Mouse (Mus musculus) kidney, postnatal 0 days (tissue): ENCODE measurements around the gene Ccp110. TPM values are rescaled to one million over a fixed set of nuclear protein-coding genes. Genes with fewer than 3 reads are reported as not detected.

Experiments used
- ATAC-seq: fragments of 200-750 bp; cut with Nextera tagmentation; replicated peaks from 2 replicates; pipeline ENCODE4 v1.8.0; 2017; ENCODE audit warnings: low read depth, moderate number of reproducible peaks, moderate TSS enrichment, moderate library complexity; ENCODE audit not compliant: low FRiP score
- DNase-seq: peaks from one replicate; pipeline ENCODE4 v3.0.0-alpha.2; 2016; ENCODE audit warnings: low spot score
- H3K27ac ChIP-seq: fragments of 300-500 bp; sonication (generic); 2 replicates; pipeline ENCODE4 v1.5.1; 2014; ENCODE audit warnings: mild to moderate bottlenecking
- H3K27me3 ChIP-seq: fragments of 300-500 bp; sonication (generic); 2 replicates; pipeline ENCODE4 v1.6.1; 2014; ENCODE audit warnings: low read length, mixed read lengths; ENCODE audit not compliant: insufficient read depth
- H3K36me3 ChIP-seq: fragments of 300-500 bp; sonication (generic); 2 replicates; pipeline ENCODE4 v1.6.1; 2014; ENCODE audit warnings: low read length, mixed read lengths; ENCODE audit not compliant: insufficient read depth
- H3K4me1 ChIP-seq: fragments of 300-500 bp; sonication (generic); replicated peaks from 2 replicates; pipeline ENCODE4 v1.6.1; 2014; ENCODE audit warnings: antibody characterized with exemption, low read length, mixed read lengths; ENCODE audit not compliant: insufficient read depth
- H3K4me2 ChIP-seq: fragments of 300-500 bp; sonication (generic); 2 replicates; pipeline ENCODE4 v1.6.1; 2014; ENCODE audit warnings: mild to moderate bottlenecking, low read length, moderate library complexity, mixed read lengths
- H3K4me3 ChIP-seq: fragments of 300-500 bp; sonication (generic); replicated peaks from 2 replicates; pipeline ENCODE4 v1.5.1; 2014; ENCODE audit warnings: low read depth, low read length
- H3K9ac ChIP-seq: fragments of 300-500 bp; sonication (generic); 2 replicates; pipeline ENCODE4 v1.6.1; 2014; ENCODE audit warnings: low read depth, low read length
- H3K9me3 ChIP-seq: fragments of 300-500 bp; sonication (generic); replicated peaks from 2 replicates; pipeline ENCODE4 v1.6.1; 2016; ENCODE audit warnings: low read length, inconsistent platforms, mixed read lengths
- CTCF ChIP-seq: IDR thresholded peaks from 2 replicates; pipeline ENCODE4 v1.5.1; 2016; ENCODE audit warnings: antibody characterized with exemption, low read depth, mild to moderate bottlenecking, moderate library complexity
- WGBS: fragments of 180-500 bp; shearing (Covaris S2); extraction: QIAGEN DNeasy Blood & Tissue Kit; methylation state at CpG from one replicate; pipeline ENCODE4 v1.1.7; 2014; 5-methylcytosine and 5-hydroxymethylcytosine counted together
- polyA plus RNA-seq: library from polyadenylated mRNA; unstranded; fragments of >200 nt; fragmentation: Nextera tagmentation; extraction: Ambion mirVana; gene quantifications from 2 replicates; pipeline ENCODE4 v1.2.1, GENCODE M21; 2015

The Ccp110 gene
- polyA plus RNA-seq, 1 experiment from 2014 or later: 6.8 TPM

GRCm38 (mm10) chr7:118714873-118715272, 2.5 kb downstream of the Ccp110 start:
- Histone ChIP-seq H3K9ac (no peak overlapping the region), H3K36me3 (peaks cover 5% of the 10 kb centered on the region; the same call in 1 of the 2 replicates), H3K4me2 (no peak overlapping the region), H3K27ac (no peak overlapping the region), H3K27me3 (no peaks in the 10 kb centered on the region), H3K4me3 (no peak overlapping the region), H3K9me3 (no peaks in the 10 kb centered on the region), H3K4me1 (no peaks in the 10 kb centered on the region)
- WGBS: 94% methylated on average over 1 of the region's 1 CpGs
- ATAC-seq: no peak
- no peak for DNase-seq
- TF ChIP-seq CTCF: no peak

- Histone ChIP-seq H3K9me3 (no peaks in the 10 kb centered on the region), H3K27ac (no peak overlapping the region), H3K4me1 (no peaks in the 10 kb centered on the region), H3K36me3 (peaks cover 12% of the 10 kb centered on the region; the same call in 1 of the 2 replicates), H3K27me3 (no peaks in the 10 kb centered on the region), H3K4me2 (no peak overlapping the region), H3K4me3 (no peak overlapping the region), H3K9ac (no peak overlapping the region)
- TF ChIP-seq CTCF: no peak
- 93% methylated on average over 4 of the region's 4 CpGs for WGBS
- ATAC-seq (no peak), DNase-seq (no peak)
Measured at GRCm38 (mm10) chr7:118718066-118718465, 5.7 kb downstream of the Ccp110 start.

GRCm38 (mm10) chr7:118723927-118724326, 11.6 kb downstream of the Ccp110 start:
- H3K27ac ChIP-seq: no peak overlapping the region
- DNase-seq: no peak
- H3K4me1 ChIP-seq: no peaks in the 10 kb centered on the region
- no peaks in the 10 kb centered on the region for H3K9me3 ChIP-seq
- no peak for ATAC-seq
- H3K36me3 ChIP-seq: 0 out of 2 replicates have a peak, but pooled peaks cover 20% of the 10 kb centered on the region
- H3K4me2 ChIP-seq: no peak overlapping the region
- H3K4me3 ChIP-seq: no peak overlapping the region
- no peak overlapping the region for H3K9ac ChIP-seq
- TF ChIP-seq CTCF: no peak
- H3K27me3 ChIP-seq: no peaks in the 10 kb centered on the region
- WGBS: 87% methylated on average over 9 of the region's 9 CpGs

- Histone ChIP-seq H3K4me2 (no peak overlapping the region), H3K27ac (no peak overlapping the region), H3K27me3 (no peaks in the 10 kb centered on the region), H3K36me3 (peaks cover 26% of the 10 kb centered on the region; the same call in 1 of the 2 replicates), H3K9ac (no peak overlapping the region), H3K4me3 (no peak overlapping the region), H3K4me1 (no peaks in the 10 kb centered on the region), H3K9me3 (no peaks in the 10 kb centered on the region)
- no peak for TF ChIP-seq CTCF
- DNase-seq (no peak), ATAC-seq (no peak)
- WGBS: 84% methylated on average over 2 of the region's 2 CpGs
Measured at GRCm38 (mm10) chr7:118725459-118725858, 13.1 kb downstream of the Ccp110 start.

GRCm38 (mm10) chr7:118728846-118729587, 16.7 kb downstream of the Ccp110 start:
- DNase-seq (no peak), ATAC-seq (no peak)
- no peak overlapping the region for H3K4me2 ChIP-seq
- no peak for TF ChIP-seq CTCF
- H3K9me3 ChIP-seq: no peaks in the 10 kb centered on the region
- no peaks in the 10 kb centered on the region for H3K4me1 ChIP-seq
- H3K4me3 ChIP-seq: no peak overlapping the region
- WGBS: 93% methylated on average over 13 of the region's 13 CpGs
- no peaks in the 10 kb centered on the region for H3K27me3 ChIP-seq
- no peak overlapping the region for H3K9ac ChIP-seq
- H3K36me3 ChIP-seq: peaks cover 34% of the 10 kb centered on the region; the same call in 1 of the 2 replicates
- no peak overlapping the region for H3K27ac ChIP-seq

GRCm38 (mm10) chr7:118731781-118732180, 19.4 kb downstream of the Ccp110 start:
- Histone ChIP-seq H3K36me3 (peaks cover 31% of the 10 kb centered on the region; the same call in 1 of the 2 replicates), H3K9ac (no peak overlapping the region)

More at GRCm38 (mm10) chr7:118731781-118732180, 19.4 kb downstream of the Ccp110 start:
- DNase-seq: no peak
- no peaks in the 10 kb centered on the region for H3K4me1 ChIP-seq
- no peaks in the 10 kb centered on the region for H3K27me3 ChIP-seq
- no peak overlapping the region for H3K27ac ChIP-seq
- no peak overlapping the region for H3K4me3 ChIP-seq
- TF ChIP-seq CTCF: no peak
- no peak for ATAC-seq
- H3K9me3 ChIP-seq: no peaks in the 10 kb centered on the region
- WGBS: 91% methylated on average over 3 of the region's 3 CpGs
- H3K4me2 ChIP-seq: no peak overlapping the region
